Mouse (Mus musculus): ENCODE measurements at regions not wholly inside any gene's neighbourhood (a gene's known extent, or its start where the extent isn't known, plus 50 kb on each side); places are given as distances from the start of the nearest gene placed in this dataset.

DNA sequence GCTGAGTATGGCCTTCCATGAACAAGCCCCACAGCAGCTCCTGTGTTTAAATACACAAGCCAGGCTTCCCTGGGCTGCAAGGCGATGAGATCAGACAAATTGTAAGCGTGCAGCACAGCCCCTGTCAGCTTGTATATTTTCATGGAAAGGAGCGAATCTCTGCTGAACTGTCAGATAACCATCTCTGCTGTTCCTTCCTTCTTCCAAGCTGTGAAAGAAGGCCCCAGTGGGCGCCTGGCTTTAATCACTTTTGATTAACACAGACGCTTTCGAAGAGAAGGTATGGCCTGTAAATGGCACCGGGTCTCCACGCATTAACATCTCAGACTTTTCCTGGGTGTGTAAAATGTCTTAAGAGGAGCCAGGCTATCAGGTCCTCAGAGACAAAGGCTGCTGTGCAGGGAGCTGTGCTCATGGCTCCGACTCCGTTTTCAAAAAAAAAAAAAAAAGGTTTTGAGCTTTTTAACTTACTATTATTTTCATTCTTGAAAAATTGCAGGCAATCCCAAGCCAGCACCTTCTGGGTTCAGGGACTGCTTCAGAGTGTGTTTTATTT lies 131.9 kb upstream of the Tmem72 start:
- no peak for TF ChIP-seq POLR2A (IDR thresholded peaks at IDR 0.05; ENCODE audit: low read depth, low read length)
- TF ChIP-seq CTCF (IDR thresholded peaks at IDR 0.05; ENCODE audit: extremely low read depth, insufficient read length, insufficient replicate concordance, low read depth, low read length) = no peak

All from small intestine, adult 2 months (tissue).